Mouse (Mus musculus) neutrophil, adult 5-6 weeks (primary cell): Measurements from ENCODE around the gene Arhgap9. TPM values are rescaled to one million over a fixed set of nuclear protein-coding genes. Genes with fewer than 3 reads are reported as not detected.

ENCODE experiments used
- ATAC-seq: fragments of 151-379, 151-347 bp; 2 replicates; pipeline ENCODE4 v1.8.0; 2017; ENCODE audit warnings: mild to moderate bottlenecking, moderate TSS enrichment; ENCODE audit not compliant: insufficient number of reproducible peaks, poor library complexity, low FRiP score, severe bottlenecking; ENCODE audit errors: extremely low read depth
- total RNA-seq: library from RNA; stranded (forward); fragments of 200-1000 nt; gene quantifications from 2 replicates; pipeline ENCODE4 v1.2.3, GENCODE M21; 2017

Arhgap9 gene
- total RNA-seq, 1 experiment from 2014 or later: 150 TPM

- ATAC-seq: no peak
Measured at GRCm38 (mm10) chr10:127339683-127340576, 18.2 kb downstream of the Arhgap9 start.

- ATAC-seq: no peak
Measured at GRCm38 (mm10) chr10:127340577-127341359, 19.0 kb downstream of the Arhgap9 start.

- no peak for ATAC-seq
Measured at GRCm38 (mm10) chr10:127341360-127341690, 19.6 kb downstream of the Arhgap9 start.

GRCm38 (mm10) chr10:127341891-127342639 is 20.3 kb downstream of the Arhgap9 start, which contains the start of gene Gli1:
Gene Gli1, minus strand, starts transcription at chr10:127341974.
- peak; percentile 71 for ATAC-seq

GRCm38 (mm10) chr10:127343029-127343428 is 21.3 kb downstream of the Arhgap9 start:
- no peak for ATAC-seq

GRCm38 (mm10) chr10:127346173-127346572 is 24.4 kb downstream of the Arhgap9 start:
- ATAC-seq: no peak

- ATAC-seq: no peak
Measured at GRCm38 (mm10) chr10:127348957-127349356, 27.2 kb downstream of the Arhgap9 start.

- ATAC-seq: no peak
Measured at GRCm38 (mm10) chr10:127349810-127350209, 28.0 kb downstream of the Arhgap9 start.

GRCm38 (mm10) chr10:127350594-127351284 is 29.0 kb downstream of the Arhgap9 start:
- ATAC-seq: peak; percentile 85

GRCm38 (mm10) chr10:127351285-127351595 is 29.5 kb downstream of the Arhgap9 start:
- no peak for ATAC-seq

GRCm38 (mm10) chr10:127351719-127352118 is 30.0 kb downstream of the Arhgap9 start:
- ATAC-seq: no peak

GRCm38 (mm10) chr10:127352187-127352586 is 30.4 kb downstream of the Arhgap9 start:
- no peak for ATAC-seq

- no peak for ATAC-seq
Measured at GRCm38 (mm10) chr10:127352766-127353165, 31.0 kb downstream of the Arhgap9 start.

- ATAC-seq: no peak
Measured at GRCm38 (mm10) chr10:127353909-127354895, 32.4 kb downstream of the Arhgap9 start, which contains the start of gene Inhbe. Gene Inhbe, minus strand, starts transcription at chr10:127354411.

GRCm38 (mm10) chr10:127355336-127355735 is 33.6 kb downstream of the Arhgap9 start:
- no peak for ATAC-seq

- no peak for ATAC-seq
Measured at GRCm38 (mm10) chr10:127360714-127361113, 39.0 kb downstream of the Arhgap9 start.

- ATAC-seq: no peak
Measured at GRCm38 (mm10) chr10:127367116-127367515, 45.4 kb downstream of the Arhgap9 start.

GRCm38 (mm10) chr10:127368273-127368672 is 46.5 kb downstream of the Arhgap9 start:
- no peak for ATAC-seq
